Mouse (Mus musculus): ENCODE measurements around the gene Olfr895.

Gene Olfr895

DNA sequence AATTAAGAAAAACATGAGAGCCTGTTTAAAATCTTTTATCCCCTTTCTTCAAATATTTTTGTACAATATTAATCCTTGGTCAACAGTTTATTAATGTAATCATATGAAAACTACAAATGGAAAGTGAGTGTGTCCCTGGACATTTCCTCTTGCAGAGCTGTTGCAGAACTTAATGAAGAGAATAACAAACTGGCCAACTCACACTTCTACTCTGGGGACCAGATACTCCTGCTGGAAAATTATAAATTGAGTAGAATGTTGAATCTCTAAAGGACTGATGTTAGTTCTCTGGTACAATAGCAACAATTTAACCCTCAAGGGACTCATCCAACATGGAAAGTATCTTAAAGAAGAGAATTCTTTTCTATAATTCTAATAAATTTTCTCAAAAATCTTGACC lies at the start of gene Olfr895:
TSS of gene Olfr895 (plus strand) at position 301 of the 400 bp plus-strand sequence.
- DNase-seq: no peak

GRCm38 (mm10) chr9:38252474-38252873 lies 15.2 kb upstream of the Olfr895 start, which contains the start of gene Olfr143:
Gene Olfr143 (plus strand): TSS chr9:38252774.
- no peak for DNase-seq

- no peak for DNase-seq
Measured at GRCm38 (mm10) chr9:38290807-38291206, 23.2 kb downstream of the Olfr895 start, which contains the start of gene Olfr896-ps1. Gene Olfr896-ps1 (plus strand): TSS chr9:38291107.

Data from kidney, postnatal 25 days (tissue).